Mouse (Mus musculus) limb, embryonic 12.5 days (tissue): ENCODE data around the gene Slc2a2. TPM values are rescaled to one million over a fixed set of nuclear protein-coding genes. Genes with fewer than 3 reads are reported as not detected.

Experiments
- ATAC-seq: fragments of 200-750 bp; cut with Nextera tagmentation; 2 replicates; pipeline ENCODE4 v1.8.0; 2017; ENCODE audit warnings: low read depth, moderate TSS enrichment; ENCODE audit not compliant: insufficient number of reproducible peaks, insufficient read depth, low FRiP score, low TSS enrichment
- H3K27ac ChIP-seq: fragments of 300-500 bp; sonication (generic); 2 replicates; pipeline ENCODE4 v1.5.1; 2016; ENCODE audit warnings: mild to moderate bottlenecking, moderate library complexity
- H3K27me3 ChIP-seq: fragments of 300-500 bp; sonication (generic); 2 replicates; pipeline ENCODE4 v1.6.1; 2016; ENCODE audit warnings: mild to moderate bottlenecking, moderate library complexity
- H3K36me3 ChIP-seq: fragments of 300-500 bp; sonication (generic); 2 replicates; pipeline ENCODE4 v1.6.1; 2016; ENCODE audit warnings: mild to moderate bottlenecking, moderate library complexity
- H3K4me1 ChIP-seq: fragments of 300-500 bp; sonication (generic); replicated peaks from 2 replicates; pipeline ENCODE4 v1.6.1; 2016
- H3K4me2 ChIP-seq: fragments of 300-500 bp; sonication (generic); 2 replicates; pipeline ENCODE4 v1.6.1; 2016; ENCODE audit warnings: mild to moderate bottlenecking, moderate library complexity
- H3K4me3 ChIP-seq: fragments of 300-500 bp; sonication (generic); replicated peaks from 2 replicates; pipeline ENCODE4 v1.5.1; 2016; ENCODE audit warnings: mild to moderate bottlenecking
- H3K9ac ChIP-seq: fragments of 300-500 bp; sonication (generic); replicated peaks from 2 replicates; pipeline ENCODE4 v1.6.1; 2016; ENCODE audit warnings: mild to moderate bottlenecking, moderate library complexity
- H3K9me3 ChIP-seq: fragments of 300-500 bp; sonication (generic); 2 replicates; pipeline ENCODE4 v1.6.1; 2016; ENCODE audit warnings: mild to moderate bottlenecking, moderate library complexity
- WGBS: fragments of 180-500 bp; shearing (Covaris S2); methylation state at CpG from one replicate; pipeline ENCODE4 v1.1.7; 2016; 5-methylcytosine and 5-hydroxymethylcytosine counted together
- polyA plus RNA-seq: library from polyadenylated mRNA; unstranded; fragments of >200 nt; fragmentation: Nextera tagmentation; extraction: Ambion mirVana; gene quantifications from 2 replicates; pipeline ENCODE4 v1.2.1, GENCODE M21; 2016

Slc2a2 gene
- polyA plus RNA-seq: 0.13 TPM in 1 of 2 replicates, not detected in the other

DNA sequence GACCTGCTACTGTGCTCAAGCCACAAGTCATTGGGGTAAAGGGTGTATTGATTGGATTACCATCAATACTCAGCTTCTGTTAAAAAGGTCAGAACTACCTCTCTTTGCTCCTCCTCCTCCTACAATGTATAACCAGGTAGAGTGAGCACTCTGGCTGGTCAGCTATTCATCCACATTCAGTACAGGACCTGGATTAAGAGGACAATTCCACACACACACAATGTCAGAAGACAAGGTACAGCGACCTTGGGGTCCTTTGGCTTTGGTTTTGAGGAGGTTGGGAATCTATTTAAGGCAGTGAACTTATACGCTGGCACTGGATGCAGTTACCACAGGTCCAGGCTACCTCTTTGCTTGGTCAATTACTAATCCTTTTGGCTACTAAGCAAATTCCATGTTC lies at the start of gene Slc2a2:
Gene Slc2a2, plus strand, starts transcription at position 107 of the 400 bp plus-strand sequence.
- Histone ChIP-seq H3K36me3 (no peaks in the 10 kb centered on the region), H3K4me2 (no peak within 1 kb of the TSS), H3K9ac (no peak within 1 kb of the TSS)

DNA sequence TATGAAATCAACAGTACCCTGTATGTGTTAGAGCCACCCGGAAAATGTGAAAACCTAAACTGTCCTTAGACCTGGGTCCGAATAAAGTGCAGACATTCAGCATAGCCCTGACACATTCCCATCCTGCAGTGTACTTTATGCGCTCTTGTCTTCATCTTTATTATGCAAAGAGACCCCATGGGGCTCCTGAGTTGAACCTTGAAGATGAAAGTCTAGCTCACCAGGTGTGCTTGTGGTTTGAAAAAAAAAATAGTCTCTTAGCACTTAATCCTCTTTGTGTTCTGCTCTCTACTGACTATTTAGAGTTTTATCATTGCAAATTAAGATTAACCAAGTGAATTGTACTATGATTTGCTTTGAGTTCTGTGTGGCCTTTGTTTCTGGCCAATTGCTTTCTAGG lies 45.1 kb upstream of the Slc2a2 start:
- 61% methylated on average over 3 of the region's 3 CpGs for WGBS
- H3K4me2 ChIP-seq: no peak overlapping the region
- H3K9ac ChIP-seq: no peak overlapping the region
- H3K27ac ChIP-seq: no peak overlapping the region
- H3K4me1 ChIP-seq: no peaks in the 10 kb centered on the region
- no peak overlapping the region for H3K4me3 ChIP-seq
- no peaks in the 10 kb centered on the region for H3K9me3 ChIP-seq
- H3K27me3 ChIP-seq: no peaks in the 10 kb centered on the region
- H3K36me3 ChIP-seq: no peaks in the 10 kb centered on the region
- no peak for ATAC-seq

More for the DNA sequence above, at the start of gene Slc2a2:
- 88% methylated on average over 2 of the region's 2 CpGs for WGBS
- ATAC-seq: no peak
- H3K4me3 ChIP-seq: no peak within 1 kb of the TSS
- no peaks in the 10 kb centered on the region; the same call in 1 of the 2 replicates for H3K4me1 ChIP-seq
- no peak within 1 kb of the TSS for H3K27ac ChIP-seq
- H3K9me3 ChIP-seq: no peaks in the 10 kb centered on the region
- H3K27me3 ChIP-seq: no peaks in the 10 kb centered on the region

DNA sequence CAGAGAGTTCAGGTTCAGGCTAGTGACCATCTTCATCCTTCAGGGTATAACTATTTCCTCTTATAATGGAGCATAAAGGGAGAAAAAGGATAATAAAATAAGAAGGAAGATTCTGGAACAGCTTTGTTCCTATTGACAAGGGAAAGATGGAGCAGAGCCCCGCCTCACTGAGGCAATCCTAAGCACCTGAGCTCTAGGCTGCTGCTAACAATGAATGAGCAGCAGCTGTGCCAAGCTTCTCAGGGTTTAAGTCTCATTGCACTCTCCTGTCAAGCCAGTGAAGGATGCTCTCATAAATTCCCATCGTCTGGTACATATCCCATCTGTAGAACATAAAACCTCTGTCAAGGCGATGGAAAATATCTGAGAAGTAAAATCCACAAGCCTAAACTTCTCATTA lies 44.7 kb upstream of the Slc2a2 start:
- no peaks in the 10 kb centered on the region for H3K4me1 ChIP-seq
- ATAC-seq: no peak
- WGBS: 58% methylated on average over 3 of the region's 3 CpGs

DNA sequence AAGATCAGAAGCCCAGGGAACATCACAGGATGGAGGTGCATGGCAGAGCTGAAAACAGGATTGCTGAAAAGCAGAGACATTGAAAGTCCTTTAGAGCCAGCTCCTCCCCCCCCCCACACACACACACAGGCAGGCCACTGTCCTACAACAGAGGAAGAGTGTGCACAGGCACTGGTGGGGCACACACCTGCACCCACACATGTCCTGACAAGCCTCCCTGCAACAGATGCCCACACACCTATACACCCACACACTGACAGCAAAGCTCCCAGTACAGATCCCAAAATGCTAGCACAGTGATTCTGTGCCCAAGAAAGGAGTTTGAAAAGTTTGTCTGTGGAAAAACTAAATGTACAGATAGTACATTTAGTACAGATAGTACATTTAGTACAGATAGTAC lies 43.0 kb upstream of the Slc2a2 start:
- Histone ChIP-seq H3K27ac (no peak overlapping the region), H3K4me2 (no peak overlapping the region)
- ATAC-seq: no peak

More for the DNA sequence above, 44.7 kb upstream of the Slc2a2 start:
- Histone ChIP-seq H3K27ac (no peak overlapping the region), H3K36me3 (no peaks in the 10 kb centered on the region), H3K9ac (no peak overlapping the region), H3K4me3 (no peak overlapping the region), H3K4me2 (no peak overlapping the region), H3K27me3 (no peaks in the 10 kb centered on the region), H3K9me3 (no peaks in the 10 kb centered on the region)

DNA sequence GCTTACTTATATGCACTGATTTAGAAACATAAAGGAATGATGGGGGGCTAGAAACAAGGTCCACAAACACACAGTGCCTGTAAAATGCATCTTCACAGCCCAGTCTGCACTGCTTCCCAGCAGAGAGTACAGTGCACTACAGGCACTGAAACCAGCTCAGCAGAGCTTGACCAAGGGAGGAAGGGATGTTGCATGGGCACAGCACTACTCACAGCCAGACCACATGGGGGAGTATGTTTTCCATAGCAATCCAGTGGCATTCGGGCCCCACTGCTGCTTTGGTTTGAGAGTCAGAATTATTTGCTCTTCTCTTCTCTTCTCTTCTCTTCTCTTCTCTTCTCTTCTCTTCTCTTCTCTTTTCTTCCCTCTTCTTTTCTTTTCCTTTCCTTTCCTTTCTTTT lies 39.4 kb upstream of the Slc2a2 start:
- Histone ChIP-seq H3K4me3 (no peak overlapping the region), H3K4me1 (no peaks in the 10 kb centered on the region), H3K9me3 (no peaks in the 10 kb centered on the region), H3K4me2 (no peak overlapping the region), H3K27me3 (no peaks in the 10 kb centered on the region), H3K36me3 (no peaks in the 10 kb centered on the region), H3K9ac (no peak overlapping the region), H3K27ac (no peak overlapping the region)
- 39% methylated on average over 1 of the region's 1 CpGs for WGBS
- no peak for ATAC-seq

More for the DNA sequence above, 43.0 kb upstream of the Slc2a2 start:
- Histone ChIP-seq H3K27me3 (no peaks in the 10 kb centered on the region), H3K9me3 (no peaks in the 10 kb centered on the region), H3K4me3 (no peak overlapping the region), H3K4me1 (no peaks in the 10 kb centered on the region), H3K9ac (no peak overlapping the region), H3K36me3 (no peaks in the 10 kb centered on the region)

DNA sequence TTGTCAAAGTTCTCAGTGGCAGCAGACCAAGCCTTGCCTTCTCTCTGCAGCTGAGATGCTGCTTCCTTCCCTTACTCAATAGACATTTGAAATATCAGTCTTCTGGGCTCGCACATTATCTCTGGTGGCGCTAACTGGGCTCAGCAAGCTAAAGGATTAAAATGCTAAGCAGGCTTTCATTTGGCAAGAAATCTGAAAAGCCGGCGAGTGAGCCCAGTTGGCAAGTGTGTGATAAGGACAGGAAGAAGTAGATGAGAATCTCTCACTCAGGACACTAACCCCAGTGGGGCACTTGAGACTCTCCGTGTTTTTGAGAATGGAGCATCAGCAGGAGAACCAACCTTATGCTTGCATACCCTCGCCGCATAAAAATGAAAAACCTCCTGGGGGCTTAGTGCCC lies 16.9 kb upstream of the Slc2a2 start:
- no peaks in the 10 kb centered on the region for H3K4me1 ChIP-seq
- no peaks in the 10 kb centered on the region for H3K9me3 ChIP-seq
- ATAC-seq: no peak
- H3K9ac ChIP-seq: no peak overlapping the region
- no peaks in the 10 kb centered on the region for H3K27me3 ChIP-seq
- no peak overlapping the region for H3K4me3 ChIP-seq
- H3K36me3 ChIP-seq: no peaks in the 10 kb centered on the region
- no peak overlapping the region for H3K4me2 ChIP-seq
- no peak overlapping the region for H3K27ac ChIP-seq
- 83% methylated on average over 7 of the region's 7 CpGs for WGBS

DNA sequence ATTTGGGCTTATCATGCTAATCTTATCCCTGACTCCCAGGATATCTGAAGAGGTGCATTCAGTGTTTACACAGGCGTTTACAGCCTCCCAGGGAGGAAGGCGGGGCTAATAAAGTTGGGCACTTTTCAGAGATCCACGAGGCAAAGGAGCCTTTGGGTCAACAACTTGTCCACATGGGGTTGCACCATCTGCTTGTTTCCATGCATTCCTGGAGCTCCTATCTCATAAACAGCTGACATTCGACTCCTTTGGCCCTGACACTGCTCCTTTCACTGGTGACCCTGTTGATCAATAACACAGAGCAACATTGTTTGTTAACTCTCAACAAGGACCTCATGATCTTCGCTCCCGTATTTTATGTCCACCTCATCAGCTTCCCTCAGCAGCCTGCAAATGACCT lies 15.8 kb upstream of the Slc2a2 start:
- no peak overlapping the region for H3K4me3 ChIP-seq
- no peak overlapping the region for H3K9ac ChIP-seq
- H3K27me3 ChIP-seq: no peaks in the 10 kb centered on the region
- 37% methylated on average over 6 of the region's 6 CpGs for WGBS
- ATAC-seq: no peak
- no peaks in the 10 kb centered on the region for H3K4me1 ChIP-seq
- H3K4me2 ChIP-seq: no peak overlapping the region
- no peaks in the 10 kb centered on the region for H3K36me3 ChIP-seq
- no peak overlapping the region for H3K27ac ChIP-seq
- H3K9me3 ChIP-seq: no peaks in the 10 kb centered on the region

DNA sequence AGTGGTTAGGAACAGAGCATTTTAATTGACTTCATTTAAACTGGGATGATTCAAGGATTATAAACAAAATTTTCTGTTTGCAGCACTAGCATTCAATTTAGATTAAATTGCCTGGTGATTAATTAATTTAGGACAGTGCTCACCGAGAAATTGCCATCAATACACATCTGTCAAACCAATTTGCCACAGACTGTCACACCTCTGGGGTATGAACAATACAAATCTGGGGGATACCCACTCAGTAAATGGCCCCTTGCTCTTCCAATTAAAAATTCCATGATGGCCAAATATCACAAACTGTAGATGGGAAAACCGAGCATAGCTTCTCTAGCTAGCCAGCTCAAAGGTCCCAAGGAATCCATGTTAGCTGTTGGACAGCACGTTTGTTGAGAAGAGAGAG lies 15.3 kb upstream of the Slc2a2 start:
- no peak overlapping the region for H3K27ac ChIP-seq
- no peak for ATAC-seq
- H3K9me3 ChIP-seq: no peaks in the 10 kb centered on the region
- no peaks in the 10 kb centered on the region for H3K4me1 ChIP-seq
- WGBS: 73% methylated on average over 3 of the region's 3 CpGs
- H3K27me3 ChIP-seq: no peaks in the 10 kb centered on the region
- H3K36me3 ChIP-seq: no peaks in the 10 kb centered on the region
- H3K9ac ChIP-seq: no peak overlapping the region
- no peak overlapping the region for H3K4me2 ChIP-seq
- H3K4me3 ChIP-seq: no peak overlapping the region

DNA sequence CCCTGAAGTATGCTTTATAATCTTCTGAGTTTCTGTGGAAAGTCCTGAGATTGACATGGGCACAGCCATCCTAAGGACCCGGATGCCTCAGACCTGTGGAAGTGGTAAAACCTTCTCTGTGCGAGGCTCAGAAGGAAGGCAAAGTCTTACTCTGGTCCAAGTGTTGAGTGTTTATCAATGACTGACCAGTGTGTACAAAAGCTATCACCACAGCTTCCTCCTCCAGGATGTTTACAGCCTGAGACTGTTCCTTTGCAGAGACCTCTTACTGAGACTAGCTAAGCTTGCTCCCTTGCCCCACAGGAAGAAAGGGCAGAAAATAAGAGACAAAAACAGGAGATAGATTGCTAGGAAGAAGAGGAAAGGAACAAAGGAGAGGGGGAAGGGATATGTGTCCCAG lies 12.2 kb upstream of the Slc2a2 start:
- Histone ChIP-seq H3K9me3 (no peaks in the 10 kb centered on the region), H3K27me3 (no peaks in the 10 kb centered on the region), H3K27ac (no peak overlapping the region), H3K4me2 (no peak overlapping the region), H3K4me1 (no peaks in the 10 kb centered on the region), H3K4me3 (no peak overlapping the region), H3K36me3 (no peaks in the 10 kb centered on the region), H3K9ac (no peak overlapping the region)
- no peak for ATAC-seq
- WGBS: 79% methylated on average over 2 of the region's 2 CpGs

DNA sequence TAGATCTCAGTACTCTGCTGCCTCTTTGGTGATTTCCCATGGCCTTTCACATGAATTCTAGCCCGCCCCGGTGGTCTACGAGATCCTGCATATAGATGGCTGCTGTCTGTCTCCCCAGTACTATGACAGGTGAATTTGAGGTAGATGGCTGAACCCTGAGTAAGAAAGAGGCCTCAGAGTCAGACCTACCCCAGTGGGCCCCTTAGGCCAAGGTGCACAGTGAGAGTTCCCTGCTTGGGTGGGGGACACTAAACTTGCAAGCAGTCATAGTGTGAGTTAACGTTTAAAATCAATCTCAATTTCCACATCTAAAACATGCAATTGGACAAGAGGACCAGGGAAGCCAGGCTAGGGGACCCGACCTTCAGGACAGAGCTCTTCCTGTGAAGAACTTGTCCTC lies 2.9 kb upstream of the Slc2a2 start:
- WGBS: 93% methylated on average over 5 of the region's 5 CpGs
- Histone ChIP-seq H3K27me3 (no peaks in the 10 kb centered on the region), H3K9me3 (no peaks in the 10 kb centered on the region), H3K27ac (no peak overlapping the region), H3K4me2 (no peak overlapping the region), H3K36me3 (no peaks in the 10 kb centered on the region), H3K4me1 (no peaks in the 10 kb centered on the region), H3K4me3 (no peak overlapping the region), H3K9ac (no peak overlapping the region)
- no peak for ATAC-seq

DNA sequence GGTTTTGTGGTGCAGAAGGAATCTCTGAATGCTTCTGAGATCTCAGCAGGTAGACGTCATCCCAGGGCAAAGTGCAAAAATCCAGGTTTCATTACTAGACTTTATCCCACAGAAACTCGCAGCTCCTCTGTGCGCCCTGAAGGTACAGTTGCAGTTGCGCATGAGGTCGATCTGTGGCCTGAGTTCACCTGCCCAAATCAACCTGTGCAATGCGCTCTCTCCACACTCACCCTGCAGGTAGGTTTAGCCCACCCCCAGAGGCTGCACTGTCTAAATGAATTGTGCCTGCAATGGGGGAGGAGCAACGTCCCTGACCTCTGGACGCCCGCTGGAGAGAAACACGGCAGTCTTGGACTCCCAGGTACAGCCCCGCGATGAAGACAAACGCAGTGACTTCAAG lies 2.1 kb upstream of the Slc2a2 start:
- ATAC-seq: no peak
- H3K27me3 ChIP-seq: no peaks in the 10 kb centered on the region
- no peak overlapping the region for H3K27ac ChIP-seq
- no peaks in the 10 kb centered on the region for H3K36me3 ChIP-seq
- H3K4me1 ChIP-seq: no peaks in the 10 kb centered on the region
- H3K9ac ChIP-seq: no peak overlapping the region
- no peaks in the 10 kb centered on the region for H3K9me3 ChIP-seq
- 74% methylated on average over 13 of the region's 13 CpGs for WGBS
- H3K4me3 ChIP-seq: no peak overlapping the region
- no peak overlapping the region for H3K4me2 ChIP-seq

DNA sequence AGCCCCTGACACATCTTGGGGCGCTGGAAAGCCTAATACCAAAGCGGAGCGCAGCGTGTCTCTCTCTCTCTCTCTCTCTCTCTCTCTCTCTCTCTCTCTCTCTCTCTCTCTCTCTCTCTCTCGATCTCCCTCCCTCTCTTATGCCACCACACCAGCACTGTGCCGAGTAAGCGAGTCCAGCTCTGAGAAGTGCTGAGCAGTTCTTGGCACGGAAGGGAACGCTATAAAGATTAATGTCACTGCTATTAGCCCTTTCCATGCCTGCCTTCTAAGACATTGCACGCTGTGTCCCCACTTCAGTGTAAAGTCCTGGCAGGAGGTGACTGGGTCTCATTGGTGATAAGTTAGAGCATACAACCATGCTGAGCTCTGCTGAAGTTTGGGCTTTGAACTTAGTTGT lies 1.5 kb upstream of the Slc2a2 start:
- no peak overlapping the region for H3K4me3 ChIP-seq
- H3K27me3 ChIP-seq: no peaks in the 10 kb centered on the region
- no peak overlapping the region for H3K4me2 ChIP-seq
- ATAC-seq: no peak
- H3K9ac ChIP-seq: no peak overlapping the region
- H3K27ac ChIP-seq: no peak overlapping the region
- H3K4me1 ChIP-seq: no peaks in the 10 kb centered on the region
- WGBS: 68% methylated on average over 10 of the region's 10 CpGs
- no peaks in the 10 kb centered on the region for H3K9me3 ChIP-seq
- H3K36me3 ChIP-seq: no peaks in the 10 kb centered on the region
